Mouse (Mus musculus): Measurements from ENCODE around the gene Fitm1.

GRCm38 (mm10) chr14:55527940-55528339, 47.5 kb upstream of the Fitm1 start:
- no peak; the same call in 1 of the 2 replicates for TF ChIP-seq CTCF (IDR thresholded peaks at IDR 0.05; ENCODE audit: low read depth, low read length)
- TF ChIP-seq POLR2A (IDR thresholded peaks at IDR 0.05; ENCODE audit: extremely low read depth, insufficient read depth, low read length): no peak
